Mouse (Mus musculus): Measurements from ENCODE around the gene Ms4a14. TPM values are rescaled to one million over a fixed set of nuclear protein-coding genes. Genes with fewer than 3 reads are reported as not detected.

Gene Ms4a14
- polyA plus RNA-seq, 1 experiment from 2014 or later = 0.06 TPM

Other genes starting within 250 kb of the Ms4a14 start
- 7.7 and 11.1 TPM in 2 replicates for gene Ms4a8a, start 233.4 kb downstream of the Ms4a14 start, polyA plus RNA-seq (2015; fragmentation: Nextera tagmentation; extraction: Ambion mirVana)
- not detected in 2 replicates for gene 1700017D01Rik, start 183.6 kb downstream of the Ms4a14 start, polyA plus RNA-seq (2015; fragmentation: Nextera tagmentation; extraction: Ambion mirVana)
- not detected in 2 replicates for gene 1700025F22Rik, start 149.1 kb downstream of the Ms4a14 start, polyA plus RNA-seq (2015; fragmentation: Nextera tagmentation; extraction: Ambion mirVana)
- not detected in 2 replicates for gene Ms4a13, start 117.7 kb downstream of the Ms4a14 start, polyA plus RNA-seq (2015; fragmentation: Nextera tagmentation; extraction: Ambion mirVana)
- 0.12 TPM in 1 of 2 replicates, not detected in the other for gene Ms4a12, start 82.0 kb downstream of the Ms4a14 start, polyA plus RNA-seq (2015; fragmentation: Nextera tagmentation; extraction: Ambion mirVana)
- not detected in 2 replicates for gene Ms4a1, start 48.2 kb downstream of the Ms4a14 start, polyA plus RNA-seq (2015; fragmentation: Nextera tagmentation; extraction: Ambion mirVana)
- not detected in 2 replicates for gene Ms4a5, start 30.6 kb downstream of the Ms4a14 start, polyA plus RNA-seq (2015; fragmentation: Nextera tagmentation; extraction: Ambion mirVana)
- 5.5 and 6.2 TPM in 2 replicates for gene Ms4a7, start 21.7 kb upstream of the Ms4a14 start, polyA plus RNA-seq (2015; fragmentation: Nextera tagmentation; extraction: Ambion mirVana)
- 9.9 and 10.8 TPM in 2 replicates for gene Ms4a4a, start 61.1 kb upstream of the Ms4a14 start, polyA plus RNA-seq (2015; fragmentation: Nextera tagmentation; extraction: Ambion mirVana)
- 2.0 and 3.5 TPM in 2 replicates for gene Ms4a4c, start 90.3 kb upstream of the Ms4a14 start, polyA plus RNA-seq (2015; fragmentation: Nextera tagmentation; extraction: Ambion mirVana)
- gene Ms4a4b, start 129.1 kb upstream of the Ms4a14 start, polyA plus RNA-seq (2015; fragmentation: Nextera tagmentation; extraction: Ambion mirVana) = 0.50 and 0.63 TPM in 2 replicates
- 11.6 and 12.2 TPM in 2 replicates for gene Ms4a6c, start 154.9 kb upstream of the Ms4a14 start, polyA plus RNA-seq (2015; fragmentation: Nextera tagmentation; extraction: Ambion mirVana)
- not detected in 2 replicates for gene Gm8369, start 171.5 kb upstream of the Ms4a14 start, polyA plus RNA-seq (2015; fragmentation: Nextera tagmentation; extraction: Ambion mirVana)
- gene Ms4a6b, start 202.1 kb upstream of the Ms4a14 start, polyA plus RNA-seq (2015; fragmentation: Nextera tagmentation; extraction: Ambion mirVana) = 7.4 and 7.6 TPM in 2 replicates
- 2.3 and 3.5 TPM in 2 replicates for gene Ms4a4d, start 222.3 kb upstream of the Ms4a14 start, polyA plus RNA-seq (2015; fragmentation: Nextera tagmentation; extraction: Ambion mirVana)